Mouse (Mus musculus): ENCODE data around the gene Nedd1. TPM values are rescaled to one million over a fixed set of nuclear protein-coding genes. Genes with fewer than 3 reads are reported as not detected.

The Nedd1 gene
- total and polyA plus RNA-seq, 3 experiments = 19.0 to 34.7 (median 20.7) TPM

DNA sequence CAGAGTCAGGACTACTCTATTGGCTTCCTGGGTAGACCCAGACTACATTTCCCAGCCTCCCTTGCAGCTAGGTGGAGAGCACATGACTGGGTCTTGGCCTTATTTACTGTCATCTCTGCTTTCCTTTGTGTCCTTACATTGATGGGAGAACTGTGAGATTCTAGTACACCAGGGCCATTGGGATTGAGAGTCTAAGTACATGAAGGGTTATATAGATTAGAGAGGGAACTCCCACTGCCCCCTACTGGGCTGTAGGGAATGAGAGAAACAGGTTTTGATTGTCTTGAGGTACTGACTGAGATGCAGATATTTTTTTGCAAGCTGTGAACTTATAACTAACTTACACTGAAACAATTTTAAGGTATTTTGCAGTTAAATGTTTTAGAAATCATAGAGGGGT is 81.2 kb downstream of the Nedd1 start:
- Histone ChIP-seq H3K4me2 (ENCODE audit: insufficient read depth, low read depth, poor library complexity, severe bottlenecking) (no peak overlapping the region), H3K27ac (ENCODE audit: insufficient read depth, low read depth) (no peak overlapping the region), H3K9me3 (replicated peaks; ENCODE audit: low read length) (no peaks in the 10 kb centered on the region), H3K9ac (ENCODE audit: insufficient read depth, low read depth) (no peak overlapping the region), H3K4me1 (ENCODE audit: control insufficient read depth in 1 of 2, insufficient read depth in 2 of 2) (no peaks in the 10 kb centered on the region), H3K36me3 (replicated peaks in 1 of 2; ENCODE audit: control insufficient read depth in 1 of 2, insufficient read depth in 1 of 2, low read length in 1 of 2) (no peaks in the 10 kb centered on the region), H3K4me3 (replicated peaks in 1 of 3; ENCODE audit: low read depth in 2 of 3, low read length in 2 of 3, poor library complexity in 1 of 3) (no peak overlapping the region), H3K27me3 (replicated peaks) (no peaks in the 10 kb centered on the region), H3K79me2 (replicated peaks; ENCODE audit: control insufficient read depth, extremely low read depth, insufficient read depth, poor library complexity, severe bottlenecking) (no peaks in the 10 kb centered on the region)
- dilution Hi-C loops (cut with MboI; ENCODE audit: extremely low pct_ligation_motif_present, extremely low pct_unique_long_range_greater_than_20kb, low sequenced_read_pairs) = no loop called here
- TF ChIP-seq TBP (conservative IDR thresholded peaks at IDR 0.05; ENCODE audit: low read depth, low read length) (no peak), USF1 (IDR thresholded peaks at IDR 0.05; ENCODE audit: low read depth, low read length) (peak; percentile 4; the same call in 1 of the 2 replicates), NRF1 (IDR thresholded peaks at IDR 0.05; ENCODE audit: low read depth, low read length) (no peak), MAFK (IDR thresholded peaks at IDR 0.05; ENCODE audit: insufficient replicate concordance, low read length) (no peak), SMC3 (IDR thresholded peaks at IDR 0.05; ENCODE audit: low read depth, low read length) (peak; percentile 11; the same call in 1 of the 2 replicates), HCFC1 (IDR thresholded peaks at IDR 0.05; ENCODE audit: low read depth, low read length) (peak; percentile 65), MAX (IDR thresholded peaks at IDR 0.05; ENCODE audit: low read length) (no peak), CTCF (conservative IDR thresholded peaks at IDR 0.05 in 1 of 2, IDR thresholded peaks at IDR 0.05 in 1 of 2; ENCODE audit: low read depth in 2 of 2, low read length in 2 of 2) (peak in 1 of 2 experiments; percentile 49; a peak in 2 of 4 replicates), USF2 (conservative IDR thresholded peaks at IDR 0.05; ENCODE audit: low read depth, low read length) (no peak), RAD21 (IDR thresholded peaks at IDR 0.05; ENCODE audit: low read depth, low read length) (peak; percentile 38), ZNF384 (IDR thresholded peaks at IDR 0.05; ENCODE audit: low read depth, low read length) (no peak)
- DNase-seq (ENCODE audit: extremely low read depth) = no peak
- in situ Hi-C loops (cut with MboI; ENCODE audit: low pct_ligation_motif_present, low pct_unique_long_range_greater_than_20kb, low sequenced_read_pairs) = no loop called here

All from CH12.LX (cell line).